Mouse (Mus musculus): Measurements from ENCODE around the gene Bak1.

DNA sequence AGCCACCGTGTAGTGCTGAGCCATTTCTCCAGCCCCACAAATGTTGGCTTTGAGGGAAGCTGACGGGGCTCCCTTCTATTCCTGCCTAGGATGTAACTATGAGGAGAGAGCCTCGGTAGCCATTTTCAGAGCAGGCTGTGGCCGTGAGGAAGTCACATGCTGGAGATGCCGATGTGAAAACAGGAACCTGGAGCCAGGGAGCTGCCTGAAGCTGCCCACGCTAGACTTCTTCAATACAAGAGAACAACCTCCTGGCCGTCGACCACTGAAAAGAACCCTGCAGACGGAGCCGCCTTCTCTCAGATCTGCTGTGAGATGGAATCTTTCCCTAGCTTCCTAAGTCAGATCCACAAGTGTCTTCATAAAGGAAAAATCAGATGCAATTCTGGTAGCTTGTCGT lies 23.2 kb downstream of the Bak1 start:
- TF ChIP-seq CTCF (IDR thresholded peaks at IDR 0.05; ENCODE audit: low read depth), result no peak
- no peak for TF ChIP-seq EP300 (optimal IDR thresholded peaks at IDR 0.05)
